Mouse (Mus musculus) hindbrain, embryonic 13.5 days (tissue): ENCODE measurements around the gene Uhrf1. TPM values are rescaled to one million over a fixed set of nuclear protein-coding genes. Genes with fewer than 3 reads are reported as not detected.

Source experiments
- ATAC-seq: fragments of 200-750 bp; cut with Nextera tagmentation; 2 replicates; pipeline ENCODE4 v1.8.0; 2017; ENCODE audit warnings: moderate TSS enrichment; ENCODE audit not compliant: low FRiP score
- H3K27ac ChIP-seq: fragments of 300-500 bp; sonication (generic); 2 replicates; pipeline ENCODE4 v1.5.1; 2015; ENCODE audit warnings: inconsistent platforms, mild to moderate bottlenecking, moderate library complexity
- H3K27me3 ChIP-seq: fragments of 300-500 bp; sonication (generic); 2 replicates; pipeline ENCODE4 v1.6.1; 2015; ENCODE audit warnings: mild to moderate bottlenecking, inconsistent platforms
- H3K36me3 ChIP-seq: fragments of 300-500 bp; sonication (generic); 2 replicates; pipeline ENCODE4 v1.6.1; 2015; ENCODE audit warnings: mild to moderate bottlenecking, inconsistent platforms
- H3K4me1 ChIP-seq: fragments of 300-500 bp; sonication (generic); replicated peaks from 2 replicates; pipeline ENCODE4 v1.6.1; 2015; ENCODE audit warnings: inconsistent platforms
- H3K4me2 ChIP-seq: fragments of 300-500 bp; sonication (generic); 2 replicates; pipeline ENCODE4 v1.6.1; 2015; ENCODE audit warnings: inconsistent platforms, mild to moderate bottlenecking, moderate library complexity
- H3K4me3 ChIP-seq: fragments of 300-500 bp; sonication (generic); 2 replicates; pipeline ENCODE4 v1.5.1; 2015; ENCODE audit warnings: mild to moderate bottlenecking, inconsistent platforms
- H3K9ac ChIP-seq: fragments of 300-500 bp; sonication (generic); 2 replicates; pipeline ENCODE4 v1.6.1; 2015; ENCODE audit warnings: mild to moderate bottlenecking, inconsistent platforms
- H3K9me3 ChIP-seq: fragments of 300-500 bp; sonication (generic); 2 replicates; pipeline ENCODE4 v1.6.1; 2016; ENCODE audit warnings: inconsistent platforms
- WGBS: fragments of 180-500 bp; shearing (Covaris S2); methylation state at CpG from one replicate; pipeline ENCODE4 v1.1.7; 2015; 5-methylcytosine and 5-hydroxymethylcytosine counted together
- polyA plus RNA-seq: library from polyadenylated mRNA; unstranded; fragments of >200 nt; fragmentation: Nextera tagmentation; extraction: Ambion mirVana; gene quantifications from 2 replicates; pipeline ENCODE4 v1.2.1, GENCODE M21; 2015

The Uhrf1 gene
- polyA plus RNA-seq, 1 experiment from 2014 or later: 27.1 TPM

DNA sequence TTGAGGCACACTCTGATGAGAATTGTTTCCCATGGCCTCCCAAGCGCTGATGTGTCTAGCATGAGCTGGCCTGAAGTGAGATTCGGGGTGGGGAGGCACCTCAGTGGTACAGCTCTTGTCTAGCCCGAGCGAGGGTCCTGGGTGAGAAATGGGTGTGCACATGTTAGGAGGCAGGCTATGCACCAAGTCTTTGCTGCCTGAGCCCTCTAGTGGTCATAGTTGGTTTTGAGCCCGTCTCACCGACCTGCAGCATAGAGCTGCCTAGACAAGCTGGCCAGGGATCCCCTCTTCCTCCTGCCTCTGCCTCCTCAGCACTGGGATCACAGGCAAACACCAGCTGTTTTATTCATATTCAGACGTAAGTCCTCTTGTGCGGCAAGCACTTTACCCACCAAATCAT lies 39.1 kb upstream of the Uhrf1 start:
- Histone ChIP-seq H3K27me3 (no peaks in the 10 kb centered on the region), H3K36me3 (peaks cover 54% of the 10 kb centered on the region), H3K9ac (no peak overlapping the region), H3K27ac (no peak overlapping the region), H3K4me1 (peaks cover 48% of the 10 kb centered on the region), H3K9me3 (no peaks in the 10 kb centered on the region), H3K4me2 (no peak overlapping the region), H3K4me3 (no peak overlapping the region)
- 22% methylated on average over 8 of the region's 8 CpGs for WGBS
- ATAC-seq: peak; percentile 57

DNA sequence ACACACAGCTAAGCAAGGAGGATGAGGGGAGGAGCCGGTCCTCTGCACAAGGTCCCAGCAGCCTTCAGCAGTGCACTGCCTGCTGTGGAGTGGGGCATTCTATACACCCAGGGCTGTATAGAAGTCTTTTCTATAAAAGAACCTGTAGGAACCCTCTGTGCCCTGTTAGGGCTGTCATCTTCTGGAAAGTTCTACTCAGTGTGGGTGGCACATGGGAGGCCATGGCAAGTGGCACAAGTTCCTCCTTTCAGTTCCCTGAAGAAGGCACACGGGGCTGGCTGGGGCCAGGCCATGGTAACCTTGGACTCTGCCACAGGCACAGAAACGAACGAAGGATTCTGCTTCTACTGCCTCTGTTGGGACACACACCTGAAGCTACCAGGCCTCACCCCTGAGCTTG lies 38.1 kb upstream of the Uhrf1 start:
- Histone ChIP-seq H3K4me1 (peaks cover 45% of the 10 kb centered on the region), H3K27me3 (no peaks in the 10 kb centered on the region), H3K9me3 (no peaks in the 10 kb centered on the region), H3K9ac (no peak overlapping the region), H3K36me3 (peaks cover 44% of the 10 kb centered on the region), H3K27ac (no peak overlapping the region), H3K4me2 (no peak overlapping the region), H3K4me3 (no peak overlapping the region)
- 92% methylated on average over 4 of the region's 4 CpGs for WGBS
- ATAC-seq: no peak

DNA sequence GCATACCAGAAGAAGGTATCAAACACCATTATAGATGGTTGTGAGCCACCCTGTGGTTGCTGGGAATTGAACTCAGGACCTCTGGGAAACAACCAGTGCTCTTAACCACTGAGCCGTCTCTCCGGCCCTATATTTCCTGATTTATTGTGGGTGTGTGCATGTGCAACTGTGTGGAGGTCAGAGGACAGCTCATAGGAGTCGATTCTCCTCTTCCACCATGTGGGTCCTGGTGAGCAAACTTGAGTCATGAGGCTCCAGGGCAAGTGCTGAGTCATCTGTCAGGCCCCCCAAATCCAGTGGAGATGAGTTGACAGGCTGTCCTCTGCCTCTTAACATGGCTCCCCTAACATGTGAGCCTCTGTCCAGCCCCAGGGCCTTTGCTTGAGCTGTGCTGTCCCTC lies 37.3 kb upstream of the Uhrf1 start:
- ATAC-seq: no peak
- peaks cover 36% of the 10 kb centered on the region for H3K36me3 ChIP-seq
- no peaks in the 10 kb centered on the region for H3K27me3 ChIP-seq
- H3K4me3 ChIP-seq: no peak overlapping the region
- no peak overlapping the region for H3K4me2 ChIP-seq
- H3K9ac ChIP-seq: no peak overlapping the region
- H3K27ac ChIP-seq: no peak overlapping the region
- 92% methylated on average over 3 of the region's 3 CpGs for WGBS
- no peaks in the 10 kb centered on the region for H3K9me3 ChIP-seq
- H3K4me1 ChIP-seq: peaks cover 36% of the 10 kb centered on the region

DNA sequence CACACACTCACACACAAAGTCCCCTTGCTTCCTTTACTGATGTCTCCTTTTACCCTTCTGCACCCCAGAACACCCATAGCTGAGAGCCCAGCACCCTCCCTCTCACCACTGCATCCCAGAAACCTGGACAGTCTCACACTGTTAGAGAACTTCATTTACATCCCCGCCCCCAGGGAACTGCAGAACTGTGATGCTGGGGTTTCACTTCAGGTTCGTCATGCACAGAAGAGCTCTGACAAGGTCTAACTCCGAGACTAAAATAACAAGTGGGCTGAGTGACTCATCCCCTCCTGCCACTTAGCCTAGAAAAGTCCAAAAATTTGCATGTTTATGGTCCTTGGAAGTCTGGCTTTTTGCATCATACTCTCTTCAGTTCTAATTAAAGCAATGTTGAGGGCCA lies 36.9 kb upstream of the Uhrf1 start:
- Histone ChIP-seq H3K36me3 (peaks cover 36% of the 10 kb centered on the region), H3K9ac (no peak overlapping the region), H3K9me3 (no peaks in the 10 kb centered on the region), H3K4me2 (no peak overlapping the region), H3K4me3 (no peak overlapping the region), H3K27ac (no peak overlapping the region), H3K27me3 (no peaks in the 10 kb centered on the region), H3K4me1 (peaks cover 32% of the 10 kb centered on the region)
- WGBS: 71% methylated on average over 3 of the region's 3 CpGs
- ATAC-seq: no peak

DNA sequence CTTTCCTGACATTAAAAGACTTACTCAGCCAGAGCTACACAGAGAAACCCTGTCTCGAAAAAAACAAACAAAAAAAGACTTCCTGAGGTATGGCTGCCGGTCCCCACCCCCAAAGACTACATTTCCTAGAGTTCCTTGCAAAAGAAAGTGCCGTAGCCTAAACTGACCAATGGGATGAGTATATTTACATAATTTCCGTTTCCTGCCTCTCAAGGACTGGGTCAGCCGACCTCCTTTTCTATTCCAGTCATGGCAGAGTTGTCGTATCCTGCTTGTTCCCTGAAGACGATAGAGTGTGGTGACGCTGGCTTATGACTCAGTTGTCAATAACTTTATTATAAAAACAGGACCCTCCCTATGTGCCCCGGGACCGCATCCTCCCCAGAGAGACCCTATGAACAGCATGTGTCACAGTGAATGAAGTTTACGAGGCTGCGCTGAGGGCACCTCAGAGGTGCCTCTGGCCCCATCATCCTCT lies 33.9 kb upstream of the Uhrf1 start:
- H3K4me3 ChIP-seq: peak overlapping the region; percentile 40
- H3K4me2 ChIP-seq: peak overlapping the region; percentile 69
- H3K4me1 ChIP-seq: peaks cover 9% of the 10 kb centered on the region
- ATAC-seq: peak; percentile 83
- 22% methylated on average over 12 of the region's 12 CpGs for WGBS
- H3K36me3 ChIP-seq: peaks cover 21% of the 10 kb centered on the region
- H3K27me3 ChIP-seq: no peaks in the 10 kb centered on the region
- peak overlapping the region; percentile 87 for H3K27ac ChIP-seq
- H3K9me3 ChIP-seq: no peaks in the 10 kb centered on the region
- peak overlapping the region; percentile 74 for H3K9ac ChIP-seq

DNA sequence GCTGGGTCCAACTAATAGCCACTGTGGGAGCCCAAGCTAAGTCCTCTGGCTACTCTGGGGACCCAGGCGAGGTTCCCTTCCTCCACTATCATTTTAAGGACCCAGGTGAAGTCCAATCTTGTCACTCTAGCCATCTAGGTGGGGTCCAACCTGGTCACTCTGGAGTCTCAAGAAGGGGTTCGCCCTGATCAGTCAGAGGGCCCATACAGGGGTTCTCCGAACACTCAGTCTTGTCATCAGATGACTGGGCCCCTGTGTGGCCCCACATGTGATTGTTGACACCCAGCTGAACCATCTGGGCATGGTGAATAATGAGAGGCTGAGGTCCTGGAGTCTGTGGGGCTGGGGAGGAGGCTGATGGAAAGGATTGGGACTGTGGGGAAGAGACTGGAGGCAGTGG lies 33.4 kb upstream of the Uhrf1 start:
- Histone ChIP-seq H3K36me3 (peaks cover 18% of the 10 kb centered on the region), H3K4me1 (peaks cover 9% of the 10 kb centered on the region), H3K27ac (peak overlapping the region; percentile 87), H3K9ac (peak overlapping the region; percentile 74), H3K9me3 (no peaks in the 10 kb centered on the region), H3K4me3 (peak overlapping the region; percentile 40), H3K4me2 (peak overlapping the region; percentile 69), H3K27me3 (no peaks in the 10 kb centered on the region)
- WGBS: 83% methylated on average over 3 of the region's 3 CpGs
- ATAC-seq: peak; percentile 43

- Histone ChIP-seq H3K27ac (no peak overlapping the region), H3K4me1 (peaks cover 17% of the 10 kb centered on the region), H3K9me3 (no peaks in the 10 kb centered on the region), H3K27me3 (no peaks in the 10 kb centered on the region), H3K9ac (no peak overlapping the region), H3K36me3 (peaks cover 8% of the 10 kb centered on the region), H3K4me2 (no peak overlapping the region), H3K4me3 (no peak overlapping the region)
- 87% methylated on average over 12 of the region's 12 CpGs for WGBS
- ATAC-seq: no peak
These were observed 31.4 kb upstream of the Uhrf1 start for GRCm38 (mm10) chr17:56271609-56272253.

DNA sequence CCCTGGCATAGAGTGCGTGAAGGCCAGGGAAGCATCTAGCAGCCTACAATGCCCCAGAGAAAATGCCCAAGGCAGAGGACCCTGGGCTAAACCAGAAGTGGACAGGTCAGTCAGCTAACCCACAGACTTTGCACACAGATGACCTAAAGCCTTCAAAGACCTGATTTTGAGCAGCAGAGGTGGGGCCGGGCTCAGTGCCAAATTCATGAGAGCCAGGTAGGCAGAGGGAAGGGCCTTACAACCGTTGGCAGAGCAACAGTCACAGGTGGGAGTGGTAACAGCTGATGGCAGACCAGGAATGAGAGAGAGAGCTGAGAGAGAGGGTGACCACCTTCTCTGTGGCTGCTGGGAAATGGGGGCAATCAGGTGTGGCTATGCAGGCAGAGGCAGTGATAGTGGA lies 30.5 kb upstream of the Uhrf1 start:
- no peak overlapping the region for H3K27ac ChIP-seq
- WGBS: 80% methylated on average over 3 of the region's 3 CpGs

DNA sequence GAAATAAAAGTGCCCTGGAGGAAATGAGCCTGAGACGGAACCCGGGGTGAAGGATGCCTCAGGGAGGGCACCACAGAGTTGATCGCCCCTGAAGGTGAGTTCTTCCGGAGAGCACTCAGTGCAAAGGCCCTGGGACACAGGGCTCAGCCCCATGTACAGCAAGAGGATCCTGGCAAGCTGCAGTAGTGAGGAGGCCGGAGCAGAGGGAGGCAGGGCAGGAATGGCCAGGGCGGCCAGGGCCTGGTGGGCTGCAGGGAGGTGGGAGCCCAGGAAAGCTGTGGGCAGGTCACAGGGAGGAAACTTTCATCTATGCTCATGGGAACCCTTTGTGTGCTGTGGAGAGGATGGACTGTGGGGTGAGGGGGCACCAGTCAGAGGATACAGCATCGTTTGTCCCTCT lies 29.6 kb upstream of the Uhrf1 start:
- Histone ChIP-seq H3K9ac (0 out of 2 replicates have a peak overlapping the region, but pooled peaks have one; percentile 13), H3K27me3 (no peaks in the 10 kb centered on the region), H3K4me2 (no peak overlapping the region), H3K36me3 (peaks cover 8% of the 10 kb centered on the region), H3K4me1 (peaks cover 22% of the 10 kb centered on the region), H3K27ac (no peak overlapping the region), H3K4me3 (no peak overlapping the region), H3K9me3 (no peaks in the 10 kb centered on the region)
- WGBS: 88% methylated on average over 7 of the region's 7 CpGs
- no peak for ATAC-seq

More for the DNA sequence above, 30.5 kb upstream of the Uhrf1 start:
- H3K36me3 ChIP-seq: peaks cover 8% of the 10 kb centered on the region
- no peak overlapping the region for H3K9ac ChIP-seq
- H3K4me3 ChIP-seq: no peak overlapping the region
- H3K27me3 ChIP-seq: no peaks in the 10 kb centered on the region
- H3K4me1 ChIP-seq: peaks cover 24% of the 10 kb centered on the region
- no peak overlapping the region for H3K4me2 ChIP-seq
- no peaks in the 10 kb centered on the region for H3K9me3 ChIP-seq
- ATAC-seq: no peak

DNA sequence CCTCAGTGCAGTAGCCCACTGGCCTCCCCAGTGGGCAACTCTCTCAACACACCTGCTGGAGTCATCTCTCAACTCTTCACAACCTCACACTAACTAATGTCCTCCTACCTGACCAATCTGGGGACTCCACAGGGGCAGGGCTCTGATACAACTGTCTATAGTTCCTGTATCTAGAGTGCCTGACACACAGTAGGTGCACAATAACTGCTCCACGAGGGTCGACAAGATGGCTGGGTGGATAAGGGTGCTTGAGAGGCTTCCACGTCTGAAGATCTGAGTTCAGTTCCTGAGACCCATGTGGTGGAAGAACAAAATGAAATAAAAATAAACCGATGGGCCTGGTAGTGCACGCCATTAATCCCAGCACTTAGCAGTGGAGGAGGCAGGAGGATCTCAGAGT lies 29.1 kb upstream of the Uhrf1 start:
- Histone ChIP-seq H3K4me1 (peaks cover 22% of the 10 kb centered on the region), H3K9ac (no peak overlapping the region), H3K27ac (no peak overlapping the region), H3K4me2 (no peak overlapping the region), H3K9me3 (no peaks in the 10 kb centered on the region), H3K36me3 (peaks cover 8% of the 10 kb centered on the region), H3K4me3 (no peak overlapping the region), H3K27me3 (no peaks in the 10 kb centered on the region)
- WGBS: 87% methylated on average over 5 of the region's 5 CpGs
- no peak for ATAC-seq

DNA sequence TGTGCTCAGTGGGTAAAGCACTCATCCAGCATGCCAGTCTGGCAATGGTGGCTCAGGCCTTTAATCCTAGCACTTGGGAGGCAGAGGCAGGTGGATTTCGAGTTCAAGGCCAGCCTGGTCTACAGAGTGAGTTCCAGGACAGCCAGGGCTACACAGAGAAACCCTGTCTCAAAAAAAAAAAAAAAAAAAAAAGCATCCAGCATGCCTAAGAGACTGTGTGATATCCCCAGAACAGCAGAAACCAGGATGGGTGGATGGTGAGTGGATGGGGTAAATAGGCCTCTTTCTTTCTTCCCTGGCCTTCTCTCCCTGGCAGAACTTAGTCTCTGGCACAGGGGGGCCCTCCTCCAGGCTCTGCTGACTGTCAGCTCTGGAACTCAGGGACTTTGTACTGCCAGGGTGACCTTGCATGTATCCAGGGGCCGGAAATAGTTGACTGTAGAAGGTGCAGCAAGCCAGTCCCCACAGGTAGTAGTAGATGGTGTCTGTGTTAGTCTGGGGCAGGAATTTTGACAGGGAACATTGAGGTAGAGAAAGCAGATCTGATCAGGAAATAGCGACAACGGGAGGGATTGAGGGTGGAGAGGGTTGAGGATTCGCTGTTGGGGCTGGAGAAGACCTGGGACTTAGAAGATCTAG lies 27.2 kb upstream of the Uhrf1 start:
- peak overlapping the region; percentile 44 for H3K4me3 ChIP-seq
- no peaks in the 10 kb centered on the region for H3K27me3 ChIP-seq
- H3K4me2 ChIP-seq: peak overlapping the region; percentile 67
- ATAC-seq: no peak
- peaks cover 16% of the 10 kb centered on the region for H3K4me1 ChIP-seq
- H3K9ac ChIP-seq: peak overlapping the region; percentile 70
- 34% methylated on average over 5 of the region's 5 CpGs for WGBS
- H3K9me3 ChIP-seq: no peaks in the 10 kb centered on the region
- peaks cover 9% of the 10 kb centered on the region for H3K36me3 ChIP-seq
- 0 out of 2 replicates have a peak overlapping the region, but pooled peaks have one; percentile 40 for H3K27ac ChIP-seq

- H3K4me3 ChIP-seq: peak within 1 kb of the TSS; percentile 44
- H3K36me3 ChIP-seq: peaks cover 8% of the 10 kb centered on the region
These were observed 26.2 kb upstream of the Uhrf1 start, which contains the start of gene Ticam1 for GRCm38 (mm10) chr17:56276643-56277566. TSS of gene Ticam1 (minus strand) at chr17:56276786.

More at GRCm38 (mm10) chr17:56276643-56277566, 26.2 kb upstream of the Uhrf1 start, which contains the start of gene Ticam1:
- ATAC-seq: peak; percentile 79
- Histone ChIP-seq H3K9me3 (no peaks in the 10 kb centered on the region), H3K4me2 (peak within 1 kb of the TSS; percentile 67), H3K27ac (peak within 1 kb of the TSS; percentile 70), H3K27me3 (no peaks in the 10 kb centered on the region), H3K4me1 (peaks cover 16% of the 10 kb centered on the region), H3K9ac (peak within 1 kb of the TSS; percentile 70)
- WGBS: 10% methylated on average over 18 of the region's 21 CpGs
